Mouse (Mus musculus): ENCODE data around the gene Spns3. TPM values are rescaled to one million over a fixed set of nuclear protein-coding genes. Genes with fewer than 3 reads are reported as not detected.

Spns3 gene
- polyA plus RNA-seq, 1 experiment, result 13.2 TPM

- H3K27ac ChIP-seq (ENCODE audit: control insufficient read depth, insufficient read depth, low read depth, low read length, poor library complexity), result no peak overlapping the region
- TF ChIP-seq POLR2A (IDR thresholded peaks at IDR 0.05; ENCODE audit: borderline replicate concordance, control insufficient read depth, low read depth, low read length) (no peak), CTCF (IDR thresholded peaks at IDR 0.05; ENCODE audit: control insufficient read depth, insufficient read depth, low read length) (no peak)
- no peak overlapping the region for H3K4me3 ChIP-seq (replicated peaks; ENCODE audit: control insufficient read depth, low read depth, low read length)
- WGBS, result 80% methylated on average over 10 of the region's 10 CpGs
- H3K4me1 ChIP-seq (ENCODE audit: control insufficient read depth, insufficient read depth, low read length), result no peaks in the 10 kb centered on the region
These were observed 46.1 kb downstream of the Spns3 start for GRCm38 (mm10) chr11:72504016-72504797.

- H3K4me3 ChIP-seq (replicated peaks; ENCODE audit: control insufficient read depth, low read depth, low read length), result no peak overlapping the region
- no peak overlapping the region for H3K27ac ChIP-seq (ENCODE audit: control insufficient read depth, insufficient read depth, low read depth, low read length, poor library complexity)
- no peaks in the 10 kb centered on the region for H3K4me1 ChIP-seq (ENCODE audit: control insufficient read depth, insufficient read depth, low read length)
- TF ChIP-seq POLR2A (IDR thresholded peaks at IDR 0.05; ENCODE audit: borderline replicate concordance, control insufficient read depth, low read depth, low read length) (no peak), CTCF (IDR thresholded peaks at IDR 0.05; ENCODE audit: control insufficient read depth, insufficient read depth, low read length) (no peak)
- 40% methylated on average over 5 of the region's 5 CpGs for WGBS
These were observed 46.8 kb downstream of the Spns3 start for GRCm38 (mm10) chr11:72503501-72503921.

GRCm38 (mm10) chr11:72502236-72502635, 48.1 kb downstream of the Spns3 start:
- no peaks in the 10 kb centered on the region for H3K4me1 ChIP-seq (ENCODE audit: control insufficient read depth, insufficient read depth, low read length)
- 66% methylated on average over 8 of the region's 8 CpGs for WGBS
- TF ChIP-seq POLR2A (IDR thresholded peaks at IDR 0.05; ENCODE audit: borderline replicate concordance, control insufficient read depth, low read depth, low read length) (no peak), CTCF (IDR thresholded peaks at IDR 0.05; ENCODE audit: control insufficient read depth, insufficient read depth, low read length) (no peak)

GRCm38 (mm10) chr11:72501426-72502002, 48.8 kb downstream of the Spns3 start:
- H3K4me1 ChIP-seq (ENCODE audit: control insufficient read depth, insufficient read depth, low read length), result no peaks in the 10 kb centered on the region
- TF ChIP-seq POLR2A (IDR thresholded peaks at IDR 0.05; ENCODE audit: borderline replicate concordance, control insufficient read depth, low read depth, low read length), result no peak
- TF ChIP-seq CTCF (IDR thresholded peaks at IDR 0.05; ENCODE audit: control insufficient read depth, insufficient read depth, low read length), result no peak
- 26% methylated on average over 5 of the region's 5 CpGs for WGBS
- no peak overlapping the region for H3K27ac ChIP-seq (ENCODE audit: control insufficient read depth, insufficient read depth, low read depth, low read length, poor library complexity)
- no peak overlapping the region for H3K4me3 ChIP-seq (replicated peaks; ENCODE audit: control insufficient read depth, low read depth, low read length)

More at GRCm38 (mm10) chr11:72502236-72502635, 48.1 kb downstream of the Spns3 start:
- no peak overlapping the region for H3K27ac ChIP-seq (ENCODE audit: control insufficient read depth, insufficient read depth, low read depth, low read length, poor library complexity)
- H3K4me3 ChIP-seq (replicated peaks; ENCODE audit: control insufficient read depth, low read depth, low read length), result no peak overlapping the region

- no peaks in the 10 kb centered on the region; the same call in 1 of the 2 replicates for H3K4me1 ChIP-seq (ENCODE audit: control insufficient read depth, insufficient read depth, low read length)
- H3K27ac ChIP-seq (ENCODE audit: control insufficient read depth, insufficient read depth, low read depth, low read length, poor library complexity), result no peak overlapping the region
- no peak overlapping the region for H3K4me3 ChIP-seq (replicated peaks; ENCODE audit: control insufficient read depth, low read depth, low read length)
- WGBS, result 86% methylated on average over 4 of the region's 4 CpGs
- TF ChIP-seq POLR2A (IDR thresholded peaks at IDR 0.05; ENCODE audit: borderline replicate concordance, control insufficient read depth, low read depth, low read length) (no peak), CTCF (IDR thresholded peaks at IDR 0.05; ENCODE audit: control insufficient read depth, insufficient read depth, low read length) (no peak)
These were observed 50.2 kb downstream of the Spns3 start for GRCm38 (mm10) chr11:72500139-72500538.

- no peak overlapping the region for H3K27ac ChIP-seq (ENCODE audit: control insufficient read depth, insufficient read depth, low read depth, low read length, poor library complexity)
- no peaks in the 10 kb centered on the region; the same call in 1 of the 2 replicates for H3K4me1 ChIP-seq (ENCODE audit: control insufficient read depth, insufficient read depth, low read length)
- TF ChIP-seq CTCF (IDR thresholded peaks at IDR 0.05; ENCODE audit: control insufficient read depth, insufficient read depth, low read length) (no peak), POLR2A (IDR thresholded peaks at IDR 0.05; ENCODE audit: borderline replicate concordance, control insufficient read depth, low read depth, low read length) (no peak)
- no peak overlapping the region for H3K4me3 ChIP-seq (replicated peaks; ENCODE audit: control insufficient read depth, low read depth, low read length)
- 88% methylated on average over 4 of the region's 4 CpGs for WGBS
These were observed 52.9 kb downstream of the Spns3 start for GRCm38 (mm10) chr11:72497367-72497766.

- Histone ChIP-seq H3K4me3 (replicated peaks; ENCODE audit: control insufficient read depth, low read depth, low read length) (no peak overlapping the region), H3K27ac (ENCODE audit: control insufficient read depth, insufficient read depth, low read depth, low read length, poor library complexity) (no peak overlapping the region), H3K4me1 (ENCODE audit: control insufficient read depth, insufficient read depth, low read length) (no peaks in the 10 kb centered on the region; the same call in 1 of the 2 replicates)
- TF ChIP-seq CTCF (IDR thresholded peaks at IDR 0.05; ENCODE audit: control insufficient read depth, insufficient read depth, low read length) (no peak), POLR2A (IDR thresholded peaks at IDR 0.05; ENCODE audit: borderline replicate concordance, control insufficient read depth, low read depth, low read length) (no peak)
- WGBS, result 85% methylated on average over 1 of the region's 1 CpGs
These were observed 53.5 kb downstream of the Spns3 start for GRCm38 (mm10) chr11:72496775-72497174.

DNA sequence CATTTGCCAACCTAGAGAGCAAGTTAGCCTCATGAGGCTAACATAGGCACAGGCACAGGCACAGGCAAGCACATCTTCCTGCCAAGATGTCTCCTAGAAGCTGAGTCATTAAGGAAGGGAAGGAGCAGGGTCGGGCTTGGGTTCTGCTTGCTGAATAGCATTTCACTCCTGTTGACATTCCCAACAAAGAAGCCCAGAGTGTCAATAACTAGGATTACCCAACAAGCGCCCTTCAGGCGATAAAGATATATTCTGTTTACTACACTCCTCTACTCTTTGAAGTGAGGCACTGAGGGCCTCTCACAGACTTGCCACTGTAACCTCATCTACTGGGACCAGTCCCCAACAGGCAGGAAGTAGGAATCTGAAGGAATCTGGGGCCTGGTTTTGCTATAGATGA, 54.2 kb downstream of the Spns3 start:
- no peak for TF ChIP-seq POLR2A (IDR thresholded peaks at IDR 0.05; ENCODE audit: borderline replicate concordance, control insufficient read depth, low read depth, low read length)
- no peak for TF ChIP-seq CTCF (IDR thresholded peaks at IDR 0.05; ENCODE audit: control insufficient read depth, insufficient read depth, low read length)

More for the DNA sequence above, 54.2 kb downstream of the Spns3 start:
- Histone ChIP-seq H3K27ac (ENCODE audit: control insufficient read depth, insufficient read depth, low read depth, low read length, poor library complexity) (no peak overlapping the region), H3K4me1 (ENCODE audit: control insufficient read depth, insufficient read depth, low read length) (no peaks in the 10 kb centered on the region; the same call in 1 of the 2 replicates), H3K4me3 (replicated peaks; ENCODE audit: control insufficient read depth, low read depth, low read length) (no peak overlapping the region)
- WGBS, result 54% methylated on average over 3 of the region's 3 CpGs

Data from bone marrow, adult 2 months (tissue).